Mouse (Mus musculus): ENCODE measurements around the gene Chpf. TPM values are rescaled to one million over a fixed set of nuclear protein-coding genes. Genes with fewer than 3 reads are reported as not detected.

The Chpf gene
- polyA plus RNA-seq, 1 experiment from 2014 or later = 38.6 TPM

DNA sequence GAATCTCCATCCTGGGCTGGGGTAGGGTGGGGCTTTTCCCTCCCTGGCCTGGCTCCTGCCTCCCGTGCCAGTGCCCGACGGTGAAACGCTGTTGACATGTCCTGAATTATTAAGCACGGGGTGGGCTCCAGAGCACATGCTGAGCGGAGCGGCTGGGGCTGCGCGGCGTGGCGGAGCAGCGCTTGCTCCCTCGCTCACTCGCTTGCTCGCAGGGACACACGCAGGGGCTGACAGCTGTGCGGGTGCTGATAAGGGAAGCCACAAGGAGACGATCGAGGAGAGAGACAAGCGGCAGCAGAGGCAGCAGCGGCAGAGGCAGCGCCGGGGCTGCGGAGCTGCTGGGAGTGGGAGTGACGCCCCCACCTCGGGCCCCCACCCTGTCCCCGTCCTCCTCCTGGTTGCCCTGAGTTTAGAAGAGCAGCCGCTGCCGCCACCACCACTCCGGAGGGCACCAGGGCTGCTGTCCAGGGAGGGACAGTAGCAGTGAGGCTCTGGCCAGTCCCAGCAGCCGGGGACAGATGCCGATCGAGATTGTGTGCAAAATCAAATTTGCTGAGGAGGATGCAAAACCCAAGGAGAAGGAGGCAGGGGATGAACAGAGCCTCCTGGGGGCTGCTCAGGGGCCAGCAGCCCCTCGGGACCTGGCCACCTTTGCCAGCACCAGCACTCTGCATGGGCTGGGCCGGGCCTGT lies 28.6 kb downstream of the Chpf start, which contains the start of gene Asic4:
TSS of gene Asic4 (plus strand) at position 123 of the 692 bp plus-strand sequence.
- Histone ChIP-seq H3K4me1 (ENCODE audit: insufficient read depth, low read length) (peaks cover 79% of the 10 kb centered on the region), H3K27me3 (ENCODE audit: insufficient read depth, low read length) (peaks cover 50% of the 10 kb centered on the region), H3K9ac (replicated peaks; ENCODE audit: low read length) (peak within 1 kb of the TSS; percentile 37), H3K36me3 (ENCODE audit: insufficient read depth, low read length) (no peaks in the 10 kb centered on the region), H3K9me3 (ENCODE audit: low read length) (no peaks in the 10 kb centered on the region), H3K4me2 (replicated peaks; ENCODE audit: low read depth, low read length) (peak within 1 kb of the TSS; percentile 56), H3K4me3 (ENCODE audit: low read length) (peak within 1 kb of the TSS; percentile 31), H3K27ac (ENCODE audit: low read length) (no peak within 1 kb of the TSS)
- WGBS = 4% methylated on average over 35 of the region's 35 CpGs
- no peak for ATAC-seq (ENCODE audit: low FRiP score, low TSS enrichment)

DNA sequence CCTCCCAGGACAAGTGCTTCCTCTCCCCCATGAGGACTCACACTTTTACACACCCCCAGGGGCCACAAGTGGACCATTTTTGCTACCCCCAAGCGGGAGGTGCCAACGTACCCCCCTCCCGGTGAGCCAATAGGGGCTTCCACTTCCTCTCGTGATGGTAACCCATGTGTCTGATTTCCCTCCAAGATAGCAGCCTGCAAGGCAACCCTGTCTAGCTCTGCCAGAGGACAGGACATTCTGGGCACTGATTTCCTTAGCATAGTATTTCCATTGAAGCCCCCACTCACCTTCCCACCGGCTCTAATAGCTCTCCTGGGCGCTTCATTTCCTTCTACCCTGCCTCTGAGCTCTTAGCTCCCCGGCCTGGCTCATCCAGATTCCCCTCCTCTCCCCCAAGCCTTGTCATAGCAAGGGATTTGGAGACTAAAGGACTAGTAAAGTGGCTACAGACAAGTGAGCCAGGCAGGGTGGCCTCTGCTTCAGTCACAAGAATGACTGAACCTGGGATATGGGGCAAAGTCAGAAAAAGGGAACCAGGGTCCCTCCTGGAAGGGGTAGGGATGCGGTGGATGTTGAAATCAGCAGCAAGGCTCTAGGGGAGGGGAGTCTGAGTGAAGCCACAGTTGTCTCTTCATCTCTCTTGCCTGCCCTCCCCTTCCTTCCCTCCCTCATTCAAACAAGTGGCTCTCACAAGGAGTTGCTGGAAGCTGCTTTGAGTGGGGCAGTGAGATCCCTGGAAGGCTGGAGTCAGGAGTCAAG lies 29.6 kb downstream of the Chpf start:
- H3K4me3 ChIP-seq (ENCODE audit: low read length) = no peak overlapping the region
- H3K27me3 ChIP-seq (ENCODE audit: insufficient read depth, low read length) = peaks cover 51% of the 10 kb centered on the region
- H3K4me1 ChIP-seq (ENCODE audit: insufficient read depth, low read length) = peaks cover 85% of the 10 kb centered on the region
- no peaks in the 10 kb centered on the region for H3K9me3 ChIP-seq (ENCODE audit: low read length)
- H3K27ac ChIP-seq (ENCODE audit: low read length) = no peak overlapping the region
- no peaks in the 10 kb centered on the region for H3K36me3 ChIP-seq (ENCODE audit: insufficient read depth, low read length)
- WGBS = 14% methylated on average over 8 of the region's 8 CpGs
- H3K9ac ChIP-seq (replicated peaks; ENCODE audit: low read length) = no peak overlapping the region
- peak overlapping the region; percentile 56; the same call in 1 of the 2 replicates for H3K4me2 ChIP-seq (replicated peaks; ENCODE audit: low read depth, low read length)
- ATAC-seq (ENCODE audit: low FRiP score, low TSS enrichment) = no peak

DNA sequence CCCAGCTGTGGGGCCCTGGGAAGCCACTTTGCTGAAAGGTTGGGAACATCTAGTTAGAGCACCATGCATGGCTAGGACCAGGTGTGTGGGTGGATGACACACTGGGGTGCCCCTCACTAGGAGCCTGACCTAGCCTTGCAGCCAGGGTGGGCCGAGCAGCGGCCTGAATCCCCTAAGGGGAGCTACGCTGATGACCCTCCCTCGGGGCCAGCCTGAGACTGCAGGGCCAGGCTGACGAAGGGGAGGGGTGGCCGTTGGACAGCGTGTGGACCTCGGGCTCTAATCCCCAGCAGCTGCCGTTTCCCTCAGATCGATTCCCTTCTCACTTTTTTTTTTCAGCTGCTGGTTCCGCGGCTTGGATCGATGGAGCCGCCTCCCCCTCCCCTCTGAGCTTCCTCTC lies 30.2 kb downstream of the Chpf start:
- Histone ChIP-seq H3K27ac (ENCODE audit: low read length) (no peak overlapping the region), H3K4me1 (ENCODE audit: insufficient read depth, low read length) (peaks cover 85% of the 10 kb centered on the region), H3K36me3 (ENCODE audit: insufficient read depth, low read length) (no peaks in the 10 kb centered on the region), H3K4me3 (ENCODE audit: low read length) (no peak overlapping the region), H3K4me2 (replicated peaks; ENCODE audit: low read depth, low read length) (peak overlapping the region; percentile 10; the same call in 1 of the 2 replicates), H3K9ac (replicated peaks; ENCODE audit: low read length) (no peak overlapping the region; the same call in 1 of the 2 replicates), H3K27me3 (ENCODE audit: insufficient read depth, low read length) (peaks cover 51% of the 10 kb centered on the region), H3K9me3 (ENCODE audit: low read length) (no peaks in the 10 kb centered on the region)
- no peak for ATAC-seq (ENCODE audit: low FRiP score, low TSS enrichment)
- WGBS = 3% methylated on average over 14 of the region's 14 CpGs

DNA sequence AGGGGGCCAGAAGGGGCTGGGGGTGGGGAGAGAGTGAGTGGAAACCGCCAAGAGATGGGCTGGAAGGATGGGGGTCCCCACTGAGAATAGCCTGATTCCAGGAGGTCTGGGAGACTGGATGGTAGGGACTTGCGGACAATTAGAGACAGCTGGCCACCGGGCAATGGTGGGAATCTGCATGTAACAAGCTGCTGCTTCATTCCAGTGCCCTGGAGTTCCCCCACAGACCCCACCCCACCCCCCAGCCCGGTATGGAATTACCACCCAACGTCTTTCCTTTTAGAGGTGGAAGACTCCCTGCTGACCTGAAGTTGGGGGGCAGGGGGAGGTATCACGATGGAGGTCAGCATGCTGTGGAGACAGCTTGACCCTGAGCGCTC lies 31.1 kb downstream of the Chpf start:
- Histone ChIP-seq H3K4me1 (ENCODE audit: insufficient read depth, low read length) (peaks cover 85% of the 10 kb centered on the region), H3K4me3 (ENCODE audit: low read length) (no peak overlapping the region), H3K27me3 (ENCODE audit: insufficient read depth, low read length) (peaks cover 51% of the 10 kb centered on the region), H3K36me3 (ENCODE audit: insufficient read depth, low read length) (no peaks in the 10 kb centered on the region), H3K9ac (replicated peaks; ENCODE audit: low read length) (no peak overlapping the region; the same call in 1 of the 2 replicates), H3K9me3 (ENCODE audit: low read length) (no peaks in the 10 kb centered on the region), H3K4me2 (replicated peaks; ENCODE audit: low read depth, low read length) (peak overlapping the region; percentile 46; the same call in 1 of the 2 replicates), H3K27ac (ENCODE audit: low read length) (peak overlapping the region; percentile 44; the same call in 1 of the 2 replicates)
- 3% methylated on average over 7 of the region's 7 CpGs for WGBS
- 0 out of 2 replicates have a peak, but pooled peaks have one; percentile 0 for ATAC-seq (ENCODE audit: low FRiP score, low TSS enrichment)

DNA sequence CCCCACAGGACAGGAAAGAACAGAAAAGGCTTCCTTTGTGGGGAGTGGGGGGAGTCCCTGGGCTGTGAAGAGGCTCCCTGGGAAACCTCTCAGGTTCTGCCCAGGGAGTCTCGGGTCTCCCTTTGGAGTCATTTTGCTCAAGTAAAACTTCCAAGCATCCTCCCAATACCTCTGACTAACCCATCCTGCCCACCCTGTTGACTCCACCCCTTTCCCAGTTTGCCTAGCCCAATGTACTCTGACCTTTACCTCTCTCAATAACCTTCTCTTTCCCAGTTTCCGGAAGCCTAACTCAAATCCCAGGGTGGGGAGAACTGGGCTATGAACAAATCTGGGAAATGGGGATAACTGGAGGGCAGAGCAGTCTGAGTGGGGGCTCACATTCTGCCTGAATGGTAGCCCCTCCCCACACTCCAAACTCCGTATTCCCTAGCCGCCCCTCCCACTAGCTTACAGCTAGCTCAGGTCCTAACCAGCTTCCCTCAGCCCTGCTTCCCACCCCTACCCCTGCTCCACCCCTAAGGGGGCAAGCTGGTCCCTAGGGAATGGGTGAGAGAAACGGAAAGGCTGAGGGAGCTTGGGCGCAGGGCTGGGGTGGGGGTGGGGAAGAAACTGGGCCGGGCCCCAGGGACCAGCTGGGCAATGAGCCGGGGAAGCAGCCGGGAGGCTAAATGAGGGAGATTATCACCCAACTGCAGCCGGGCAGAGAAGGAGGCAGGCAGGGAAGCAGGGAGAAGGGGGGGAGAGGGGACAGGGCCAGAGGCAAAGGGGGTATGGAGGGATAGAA lies 31.6 kb downstream of the Chpf start:
- Histone ChIP-seq H3K27ac (ENCODE audit: low read length) (peak overlapping the region; percentile 44; the same call in 1 of the 2 replicates), H3K4me3 (ENCODE audit: low read length) (peak overlapping the region; percentile 8; the same call in 1 of the 2 replicates), H3K9me3 (ENCODE audit: low read length) (no peaks in the 10 kb centered on the region), H3K9ac (replicated peaks; ENCODE audit: low read length) (no peak overlapping the region), H3K4me2 (replicated peaks; ENCODE audit: low read depth, low read length) (peak overlapping the region; percentile 46), H3K27me3 (ENCODE audit: insufficient read depth, low read length) (peaks cover 49% of the 10 kb centered on the region), H3K4me1 (ENCODE audit: insufficient read depth, low read length) (peaks cover 85% of the 10 kb centered on the region), H3K36me3 (ENCODE audit: insufficient read depth, low read length) (no peaks in the 10 kb centered on the region)
- peak; percentile 21 for ATAC-seq (ENCODE audit: low FRiP score, low TSS enrichment)
- WGBS = 1% methylated on average over 10 of the region's 10 CpGs

DNA sequence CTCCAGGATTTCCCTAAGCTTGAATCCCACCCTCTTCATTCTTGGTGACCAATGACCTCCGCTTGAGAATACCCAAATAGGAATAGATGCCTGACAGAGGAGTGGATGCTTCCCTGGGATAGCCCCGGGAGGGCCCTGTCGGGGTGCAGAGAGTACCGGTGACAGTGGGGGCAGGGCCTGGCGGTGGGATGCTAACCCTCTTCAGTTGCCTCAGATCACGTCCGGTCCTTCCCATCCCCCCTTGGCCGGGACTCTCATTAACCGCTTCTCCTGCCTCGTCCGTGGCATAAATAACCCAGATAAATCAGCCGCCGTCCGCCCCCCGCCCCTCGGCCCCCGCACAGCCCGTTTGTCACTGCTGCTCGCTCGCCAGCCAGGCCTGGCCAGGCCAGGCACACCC lies 32.5 kb downstream of the Chpf start:
- Histone ChIP-seq H3K4me3 (ENCODE audit: low read length) (peak overlapping the region; percentile 12; the same call in 1 of the 2 replicates), H3K4me2 (replicated peaks; ENCODE audit: low read depth, low read length) (peak overlapping the region; percentile 47), H3K36me3 (ENCODE audit: insufficient read depth, low read length) (no peaks in the 10 kb centered on the region), H3K9me3 (ENCODE audit: low read length) (no peaks in the 10 kb centered on the region), H3K4me1 (ENCODE audit: insufficient read depth, low read length) (peaks cover 89% of the 10 kb centered on the region), H3K27me3 (ENCODE audit: insufficient read depth, low read length) (peaks cover 44% of the 10 kb centered on the region), H3K27ac (ENCODE audit: low read length) (peak overlapping the region; percentile 75), H3K9ac (replicated peaks; ENCODE audit: low read length) (peak overlapping the region; percentile 37)
- 2% methylated on average over 20 of the region's 20 CpGs for WGBS
- peak; percentile 27 for ATAC-seq (ENCODE audit: low FRiP score, low TSS enrichment)

DNA sequence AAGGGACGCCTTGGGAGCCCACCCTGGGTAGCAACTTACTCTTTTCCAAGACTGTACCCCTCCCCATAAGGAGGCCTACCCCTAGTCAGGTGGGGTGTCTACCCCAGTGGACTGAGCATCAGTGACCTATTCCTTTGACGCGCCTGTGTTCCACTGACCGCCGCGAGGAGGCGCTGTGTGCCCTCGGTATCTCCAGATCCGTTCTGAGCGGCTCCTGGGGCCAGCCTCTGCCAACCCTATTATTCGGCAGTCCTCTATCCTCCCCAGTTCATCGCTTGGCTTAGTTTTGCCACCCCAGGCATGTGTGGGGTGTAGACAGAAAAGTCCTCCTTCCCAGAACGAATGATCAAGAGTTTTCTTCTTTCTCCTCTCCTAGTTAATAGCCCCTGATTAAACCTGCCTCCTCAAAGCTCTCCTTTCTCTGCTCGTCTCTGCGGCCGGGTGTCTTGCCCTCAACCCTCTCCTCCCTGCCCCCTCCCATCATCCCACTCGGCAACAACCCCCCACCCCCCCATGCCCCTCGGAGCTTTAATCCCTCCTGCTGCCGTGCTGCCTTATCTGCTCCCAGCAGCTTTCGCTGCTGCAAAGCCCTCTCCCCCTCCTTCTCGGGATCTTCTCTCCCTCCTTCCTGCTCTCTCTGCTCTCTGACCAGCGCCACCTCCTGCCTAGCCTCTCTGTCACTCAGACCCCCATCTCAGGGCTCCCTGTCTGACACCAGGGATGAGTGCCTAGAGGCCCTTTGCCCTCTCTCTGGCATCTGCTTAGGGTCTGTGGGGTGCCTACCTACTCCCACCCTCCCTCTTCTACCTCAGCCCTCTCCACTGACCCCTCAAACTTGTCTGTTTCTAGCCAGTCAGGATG lies 33.1 kb downstream of the Chpf start:
- Histone ChIP-seq H3K27ac (ENCODE audit: low read length) (peak overlapping the region; percentile 75), H3K36me3 (ENCODE audit: insufficient read depth, low read length) (no peaks in the 10 kb centered on the region), H3K9me3 (ENCODE audit: low read length) (no peaks in the 10 kb centered on the region), H3K4me3 (ENCODE audit: low read length) (peak overlapping the region; percentile 24), H3K9ac (replicated peaks; ENCODE audit: low read length) (peak overlapping the region; percentile 37), H3K27me3 (ENCODE audit: insufficient read depth, low read length) (peaks cover 37% of the 10 kb centered on the region), H3K4me1 (ENCODE audit: insufficient read depth, low read length) (peaks cover 89% of the 10 kb centered on the region), H3K4me2 (replicated peaks; ENCODE audit: low read depth, low read length) (peak overlapping the region; percentile 47)
- 1% methylated on average over 21 of the region's 22 CpGs for WGBS
- ATAC-seq (ENCODE audit: low FRiP score, low TSS enrichment) = 0 out of 2 replicates have a peak, but pooled peaks have one; percentile 9

DNA sequence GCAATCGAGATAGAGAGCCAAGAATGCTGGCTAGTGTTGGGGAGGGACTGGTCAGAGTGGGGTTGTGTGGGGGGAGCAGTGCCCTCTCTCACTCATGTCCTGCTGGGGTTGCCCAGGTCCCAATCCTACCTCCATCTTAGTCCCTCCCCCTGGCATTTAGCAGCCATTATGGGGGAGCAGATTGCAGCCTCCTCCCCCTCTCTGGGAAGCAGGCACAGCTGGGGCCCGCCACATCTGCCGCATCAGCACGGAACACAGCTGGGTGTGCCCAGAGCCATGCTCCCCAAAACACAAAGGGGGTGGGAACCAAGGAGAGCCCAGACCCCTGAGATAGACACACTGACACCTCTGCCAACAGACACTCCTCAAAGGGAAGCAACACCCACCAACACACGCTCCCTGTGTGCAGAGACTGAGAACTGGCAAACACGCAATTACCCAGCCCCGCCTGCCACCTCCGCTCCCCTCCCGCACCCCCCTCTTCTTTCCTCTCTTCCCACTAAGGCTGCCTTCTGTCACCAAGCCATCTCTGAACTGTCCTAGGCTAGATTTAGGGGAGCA lies 33.9 kb downstream of the Chpf start:
- no peak overlapping the region for H3K27ac ChIP-seq (ENCODE audit: low read length)
- peaks cover 29% of the 10 kb centered on the region for H3K27me3 ChIP-seq (ENCODE audit: insufficient read depth, low read length)
- ATAC-seq (ENCODE audit: low FRiP score, low TSS enrichment) = no peak
- no peaks in the 10 kb centered on the region for H3K9me3 ChIP-seq (ENCODE audit: low read length)
- WGBS = 13% methylated on average over 9 of the region's 9 CpGs
- peaks cover 81% of the 10 kb centered on the region for H3K4me1 ChIP-seq (ENCODE audit: insufficient read depth, low read length)
- H3K4me3 ChIP-seq (ENCODE audit: low read length) = no peak overlapping the region
- peak overlapping the region; percentile 47; the same call in 1 of the 2 replicates for H3K4me2 ChIP-seq (replicated peaks; ENCODE audit: low read depth, low read length)
- H3K36me3 ChIP-seq (ENCODE audit: insufficient read depth, low read length) = peaks cover 5% of the 10 kb centered on the region; the same call in 1 of the 2 replicates
- H3K9ac ChIP-seq (replicated peaks; ENCODE audit: low read length) = no peak overlapping the region

Measured in kidney, embryonic 16.5 days (tissue).